Mouse (Mus musculus) forebrain, embryonic 11.5 days (tissue): Measurements from ENCODE around the gene 6330403K07Rik. TPM values are rescaled to one million over a fixed set of nuclear protein-coding genes. Genes with fewer than 3 reads are reported as not detected.

Experiments used
- ATAC-seq: fragments of 200-750 bp; cut with Nextera tagmentation; replicated peaks from 2 replicates; pipeline ENCODE4 v1.8.0; 2017; ENCODE audit warnings: moderate TSS enrichment; ENCODE audit not compliant: low FRiP score
- DNase-seq: peaks from one replicate; pipeline ENCODE4 v3.0.0-alpha.2; 2017; ENCODE audit warnings: low spot score
- H3K27ac ChIP-seq: fragments of 300-500 bp; sonication (generic); 2 replicates; pipeline ENCODE4 v1.5.1; 2014; ENCODE audit warnings: low read depth, low read length
- H3K27me3 ChIP-seq: fragments of 300-500 bp; sonication (generic); 2 replicates; pipeline ENCODE4 v1.6.1; 2014; ENCODE audit warnings: mild to moderate bottlenecking, low read length, mixed read lengths; ENCODE audit not compliant: control insufficient read depth, insufficient read depth
- H3K36me3 ChIP-seq: fragments of 300-500 bp; sonication (generic); 2 replicates; pipeline ENCODE4 v1.6.1; 2014; ENCODE audit warnings: mild to moderate bottlenecking, low read length, moderate library complexity, mixed read lengths; ENCODE audit not compliant: control insufficient read depth, insufficient read depth
- H3K4me1 ChIP-seq: fragments of 300-500 bp; sonication (generic); replicated peaks from 2 replicates; pipeline ENCODE4 v1.6.1; 2014; ENCODE audit warnings: low read length, mixed read lengths; ENCODE audit not compliant: control insufficient read depth, insufficient read depth
- H3K4me2 ChIP-seq: fragments of 300-500 bp; sonication (generic); 2 replicates; pipeline ENCODE4 v1.6.1; 2014; ENCODE audit warnings: low read depth, mild to moderate bottlenecking, low read length, moderate library complexity, mixed read lengths; ENCODE audit not compliant: severe bottlenecking
- H3K4me3 ChIP-seq: fragments of 300-500 bp; sonication (generic); 2 replicates; pipeline ENCODE4 v1.5.1; 2014; ENCODE audit warnings: low read depth, low read length
- H3K9ac ChIP-seq: fragments of 300-500 bp; sonication (generic); 2 replicates; pipeline ENCODE4 v1.6.1; 2014; ENCODE audit warnings: low read length
- H3K9me3 ChIP-seq: fragments of 300-500 bp; sonication (generic); 2 replicates; pipeline ENCODE4 v1.6.1; 2016; ENCODE audit warnings: low read length, mixed read lengths; ENCODE audit not compliant: control insufficient read depth
- WGBS: fragments of 180-500 bp; shearing (Covaris S2); extraction: QIAGEN DNeasy Blood & Tissue Kit; methylation state at CpG from one replicate; pipeline ENCODE4 v1.1.7; 2014; 5-methylcytosine and 5-hydroxymethylcytosine counted together
- polyA plus RNA-seq: library from polyadenylated mRNA; unstranded; fragments of >200 nt; fragmentation: Nextera tagmentation; extraction: Ambion mirVana; gene quantifications from 2 replicates; pipeline ENCODE4 v1.2.1, GENCODE M21; 2014

Gene 6330403K07Rik
- polyA plus RNA-seq: 95.4 and 106 TPM in 2 replicates

- Histone ChIP-seq H3K4me1 (no peaks in the 10 kb centered on the region; the same call in 1 of the 2 replicates), H3K27ac (peak within 1 kb of the TSS; percentile 82), H3K9ac (peak within 1 kb of the TSS; percentile 87), H3K9me3 (no peaks in the 10 kb centered on the region), H3K27me3 (no peaks in the 10 kb centered on the region), H3K4me2 (peak within 1 kb of the TSS; percentile 64), H3K36me3 (no peaks in the 10 kb centered on the region), H3K4me3 (peak within 1 kb of the TSS; percentile 58)
- DNase-seq: peak; percentile 93
- WGBS: 2% methylated on average over 29 of the region's 31 CpGs
- ATAC-seq: peak; percentile 97
Observed at GRCm38 (mm10) chr11:71033163-71033761, at the start of gene 6330403K07Rik. Gene 6330403K07Rik, minus strand, starts transcription at chr11:71033513.

GRCm38 (mm10) chr11:71076342-71076741, 43.0 kb upstream of the 6330403K07Rik start:
- H3K27ac ChIP-seq: no peak overlapping the region
- H3K4me3 ChIP-seq: no peak overlapping the region
- DNase-seq (no peak), ATAC-seq (no peak)
- WGBS: 92% methylated on average over 1 of the region's 1 CpGs
- no peak overlapping the region for H3K9ac ChIP-seq
- no peaks in the 10 kb centered on the region for H3K27me3 ChIP-seq
- H3K4me2 ChIP-seq: no peak overlapping the region
- no peaks in the 10 kb centered on the region for H3K9me3 ChIP-seq
- H3K4me1 ChIP-seq: no peaks in the 10 kb centered on the region
- no peaks in the 10 kb centered on the region for H3K36me3 ChIP-seq

- Histone ChIP-seq H3K27me3 (no peaks in the 10 kb centered on the region), H3K36me3 (no peaks in the 10 kb centered on the region), H3K27ac (no peak overlapping the region), H3K4me1 (no peaks in the 10 kb centered on the region), H3K4me2 (no peak overlapping the region), H3K9ac (no peak overlapping the region), H3K4me3 (no peak overlapping the region), H3K9me3 (no peaks in the 10 kb centered on the region)
- WGBS: 0% methylated on average over 1 of the region's 1 CpGs
- DNase-seq: no peak
- no peak for ATAC-seq
Observed at GRCm38 (mm10) chr11:71052554-71052953, 19.2 kb upstream of the 6330403K07Rik start.

- Histone ChIP-seq H3K4me2 (no peak overlapping the region), H3K27me3 (no peaks in the 10 kb centered on the region), H3K27ac (no peak overlapping the region), H3K9me3 (no peaks in the 10 kb centered on the region; the same call in 1 of the 2 replicates), H3K4me3 (no peak overlapping the region), H3K36me3 (no peaks in the 10 kb centered on the region), H3K9ac (no peak overlapping the region), H3K4me1 (no peaks in the 10 kb centered on the region)
- ATAC-seq (no peak), DNase-seq (no peak)
- WGBS: 94% methylated on average over 5 of the region's 5 CpGs
Observed at GRCm38 (mm10) chr11:71039526-71040298, 6.4 kb upstream of the 6330403K07Rik start.

DNA sequence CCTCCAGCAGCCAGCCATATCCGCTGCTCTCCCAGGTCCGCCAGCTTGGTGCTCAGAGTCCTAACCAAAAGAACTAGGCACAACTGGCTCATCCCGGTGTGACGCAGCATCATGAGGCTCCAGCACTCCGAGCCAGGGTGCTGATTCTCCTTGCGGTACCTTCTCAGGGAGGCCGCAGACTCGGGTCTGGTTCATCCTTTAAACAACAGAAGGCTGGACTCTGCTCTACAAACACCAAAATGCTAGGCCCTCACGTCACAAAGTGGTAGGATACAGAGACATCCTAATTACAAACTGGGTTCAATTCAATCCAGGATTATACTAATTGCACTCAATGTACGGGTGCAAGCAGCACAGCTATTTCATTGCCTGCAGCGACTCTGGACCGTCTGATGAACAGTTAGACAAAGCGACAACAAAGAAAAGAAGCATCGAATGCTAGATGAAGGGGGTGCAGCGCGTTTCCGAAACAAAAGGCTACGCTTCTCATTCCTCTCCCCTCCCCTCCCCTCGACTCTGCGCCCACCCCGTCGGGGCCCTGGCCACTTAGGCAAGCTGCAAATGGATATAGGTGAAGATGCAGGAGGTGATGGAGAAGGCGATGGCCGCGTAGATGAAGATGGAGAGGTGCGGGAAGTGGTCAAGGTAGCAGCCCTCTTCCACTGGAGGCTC, 686 bp downstream of the 6330403K07Rik start:
- H3K4me2 ChIP-seq: peak overlapping the region; percentile 64
- DNase-seq (peak; percentile 74), ATAC-seq (peak; percentile 39)
- H3K4me1 ChIP-seq: no peaks in the 10 kb centered on the region; the same call in 1 of the 2 replicates
- H3K9ac ChIP-seq: peak overlapping the region; percentile 87
- H3K27me3 ChIP-seq: no peaks in the 10 kb centered on the region
- H3K9me3 ChIP-seq: no peaks in the 10 kb centered on the region
- peak overlapping the region; percentile 58 for H3K4me3 ChIP-seq
- WGBS: 4% methylated on average over 25 of the region's 26 CpGs
- H3K36me3 ChIP-seq: no peaks in the 10 kb centered on the region
- peak overlapping the region; percentile 82 for H3K27ac ChIP-seq

DNA sequence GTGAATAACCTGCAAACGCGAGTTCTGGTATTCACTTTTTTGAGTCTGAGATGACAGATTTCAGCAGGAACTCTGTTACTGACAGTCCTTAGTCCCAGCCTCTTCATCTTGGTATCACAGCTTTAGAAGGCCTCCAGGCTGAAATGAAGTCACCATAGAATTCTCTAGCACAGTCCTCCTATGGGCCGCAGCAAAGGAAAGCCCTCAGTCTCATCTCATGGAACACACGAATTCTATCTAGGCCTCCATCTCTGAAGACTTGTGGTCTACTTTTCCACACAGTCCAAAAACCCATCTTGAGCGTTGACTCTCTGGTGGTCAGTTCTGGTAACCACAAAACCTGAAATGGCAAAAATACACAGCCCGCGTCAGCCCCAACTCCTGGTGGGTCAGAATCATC, 1.2 kb downstream of the 6330403K07Rik start:
- Histone ChIP-seq H3K9me3 (no peaks in the 10 kb centered on the region), H3K36me3 (no peaks in the 10 kb centered on the region; the same call in 1 of the 2 replicates), H3K4me1 (no peaks in the 10 kb centered on the region; the same call in 1 of the 2 replicates), H3K4me2 (peak overlapping the region; percentile 64), H3K27me3 (no peaks in the 10 kb centered on the region), H3K4me3 (peak overlapping the region; percentile 58), H3K9ac (peak overlapping the region; percentile 87), H3K27ac (peak overlapping the region; percentile 82; the same call in 1 of the 2 replicates)
- DNase-seq (no peak), ATAC-seq (no peak)
- 64% methylated on average over 7 of the region's 7 CpGs for WGBS

DNA sequence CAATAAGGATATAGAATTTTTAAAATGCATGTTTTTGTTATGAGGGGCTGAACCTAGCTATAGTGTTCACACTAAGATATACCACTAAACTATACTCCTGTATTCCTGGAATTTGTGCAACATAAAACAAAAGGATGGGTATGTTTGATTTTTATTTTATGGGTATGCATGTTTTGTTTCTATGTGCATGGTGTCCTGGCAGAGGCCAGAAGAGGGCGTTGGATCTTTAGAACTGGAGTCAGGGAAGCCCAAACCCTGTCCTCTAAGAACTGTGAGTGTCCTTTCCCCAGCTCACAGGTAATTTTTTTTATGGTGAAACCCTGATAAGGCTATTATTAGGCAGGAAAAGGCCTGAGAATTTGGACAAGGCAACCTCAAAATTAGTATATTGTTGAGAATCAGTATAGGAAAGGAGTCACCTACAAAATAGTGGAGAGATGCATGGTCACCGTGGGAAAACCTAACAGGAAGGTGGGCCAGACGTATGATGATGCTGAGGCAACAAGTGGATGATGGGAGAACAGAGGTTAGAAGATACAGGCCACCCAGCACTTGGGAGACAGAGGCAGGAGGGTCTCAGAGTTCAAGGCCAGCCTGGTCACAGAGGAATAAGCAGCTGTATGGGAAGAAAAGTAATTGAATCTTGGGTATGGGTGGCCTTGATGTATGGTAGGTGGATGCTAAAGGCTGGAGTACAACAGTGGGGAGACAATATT, 3.8 kb downstream of the 6330403K07Rik start:
- no peak overlapping the region for H3K4me3 ChIP-seq
- no peaks in the 10 kb centered on the region; the same call in 1 of the 2 replicates for H3K4me1 ChIP-seq
- H3K9ac ChIP-seq: no peak overlapping the region
- peaks cover 7% of the 10 kb centered on the region; the same call in 1 of the 2 replicates for H3K36me3 ChIP-seq
- no peak for DNase-seq
- H3K27ac ChIP-seq: no peak overlapping the region
- no peaks in the 10 kb centered on the region for H3K9me3 ChIP-seq
- no peak overlapping the region for H3K4me2 ChIP-seq
- no peaks in the 10 kb centered on the region for H3K27me3 ChIP-seq
- 71% methylated on average over 3 of the region's 3 CpGs for WGBS
- no peak for ATAC-seq

- H3K36me3 ChIP-seq: peaks cover 9% of the 10 kb centered on the region; the same call in 1 of the 2 replicates
- whole genome bisulfite sequencing: 90% methylated on average over 3 of the region's 3 CpGs
Observed at GRCm38 (mm10) chr11:71028280-71028679, 5.0 kb downstream of the 6330403K07Rik start.

More at GRCm38 (mm10) chr11:71028280-71028679, 5.0 kb downstream of the 6330403K07Rik start:
- Histone ChIP-seq H3K4me1 (no peaks in the 10 kb centered on the region; the same call in 1 of the 2 replicates), H3K9ac (no peak overlapping the region), H3K27ac (no peak overlapping the region), H3K27me3 (no peaks in the 10 kb centered on the region), H3K9me3 (no peaks in the 10 kb centered on the region), H3K4me2 (no peak overlapping the region), H3K4me3 (no peak overlapping the region)
- ATAC-seq (no peak), DNase-seq (no peak)
